Mouse (Mus musculus): Measurements from ENCODE around the gene Gm49320. TPM values are rescaled to one million over a fixed set of nuclear protein-coding genes. Genes with fewer than 3 reads are reported as not detected.

Gm49320 gene
- polyA plus RNA-seq, 1 experiment from 2014 or later = 1.00 TPM

- Histone ChIP-seq H3K27ac (no peak overlapping the region), H3K4me2 (no peak overlapping the region), H3K9me3 (no peaks in the 10 kb centered on the region), H3K4me3 (no peak overlapping the region), H3K27me3 (peaks cover 47% of the 10 kb centered on the region), H3K4me1 (replicated peaks) (peaks cover 6% of the 10 kb centered on the region; the same call in 1 of the 2 replicates), H3K36me3 (no peaks in the 10 kb centered on the region), H3K9ac (no peak overlapping the region)
- WGBS = 68% methylated on average over 10 of the region's 10 CpGs
- ATAC-seq (ENCODE audit: low FRiP score) = no peak
Measured at GRCm38 (mm10) chr8:4230612-4231351, 7.9 kb upstream of the Gm49320 start.

DNA sequence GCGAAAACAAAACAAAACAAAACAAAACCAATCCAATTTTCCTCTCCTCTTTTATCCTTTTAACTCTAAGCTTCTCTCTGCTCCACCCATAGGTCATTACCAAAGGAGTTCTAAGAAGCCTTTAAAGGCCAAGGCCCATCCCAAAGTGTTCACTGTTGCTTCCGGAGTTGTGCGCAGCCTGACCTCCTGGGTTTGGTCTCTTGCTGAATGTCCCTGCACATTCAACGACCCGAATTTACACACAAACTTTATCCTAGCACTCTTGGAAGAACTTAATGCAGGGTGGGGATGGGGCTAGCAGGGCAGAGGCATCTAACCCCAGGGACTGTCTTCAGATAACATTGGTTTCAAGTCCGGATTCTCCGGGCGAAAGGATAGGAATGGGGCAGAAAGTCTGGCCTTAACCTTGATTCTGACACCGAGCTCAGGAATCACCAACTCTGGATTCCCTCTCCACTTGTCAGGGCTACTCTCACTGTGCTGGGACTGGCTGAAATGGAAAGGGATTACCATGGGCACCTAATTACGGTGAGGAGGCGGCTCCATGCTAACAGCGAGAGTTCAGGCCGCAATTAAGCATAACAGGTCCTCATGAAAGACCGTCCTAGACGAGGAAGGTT lies 741 bp upstream of the Gm49320 start:
- peaks cover 23% of the 10 kb centered on the region for H3K36me3 ChIP-seq
- no peak for ATAC-seq (ENCODE audit: low FRiP score)
- H3K9ac ChIP-seq = peak overlapping the region; percentile 81
- peaks cover 38% of the 10 kb centered on the region for H3K4me1 ChIP-seq (replicated peaks)
- H3K27ac ChIP-seq = peak overlapping the region; percentile 95
- H3K9me3 ChIP-seq = no peaks in the 10 kb centered on the region
- peaks cover 14% of the 10 kb centered on the region for H3K27me3 ChIP-seq
- H3K4me2 ChIP-seq = peak overlapping the region; percentile 69
- 18% methylated on average over 15 of the region's 15 CpGs for WGBS
- peak overlapping the region; percentile 77 for H3K4me3 ChIP-seq

DNA sequence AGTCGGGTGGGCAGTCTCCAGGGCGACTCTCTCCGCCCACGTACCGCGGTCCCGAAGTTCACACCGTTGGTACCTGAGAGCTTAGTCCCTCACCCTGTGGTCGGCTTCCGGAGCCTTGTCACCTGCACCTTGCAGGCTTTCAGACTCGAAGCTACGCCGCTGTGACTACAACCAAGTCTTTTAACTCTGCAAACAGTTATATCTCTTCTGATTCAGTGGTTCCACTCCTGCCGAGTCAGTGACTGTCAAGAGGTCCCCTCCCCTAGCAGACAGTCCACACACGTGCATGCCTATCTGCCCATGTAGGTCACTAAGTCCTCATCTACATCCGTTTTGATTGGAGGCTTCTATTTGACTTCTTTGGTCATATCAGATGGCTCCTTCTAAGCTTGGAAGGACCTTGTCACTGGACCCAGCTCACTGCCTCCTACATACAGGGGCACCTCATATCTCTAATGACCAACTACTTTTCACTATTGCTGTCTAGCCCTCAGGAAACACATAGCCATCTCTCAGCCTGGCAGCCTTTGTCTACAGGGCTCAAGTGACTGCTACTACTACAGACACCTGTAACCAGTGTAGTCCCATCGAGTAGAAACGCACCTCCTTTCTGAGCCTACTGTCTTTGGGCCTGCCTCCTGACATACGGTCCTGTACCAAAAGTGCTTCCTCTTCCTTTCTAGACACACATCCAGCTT lies 677 bp downstream of the Gm49320 start:
- peaks cover 37% of the 10 kb centered on the region for H3K36me3 ChIP-seq
- H3K9me3 ChIP-seq = no peaks in the 10 kb centered on the region
- WGBS = 15% methylated on average over 19 of the region's 19 CpGs
- peak overlapping the region; percentile 95 for H3K4me2 ChIP-seq
- H3K27ac ChIP-seq = peak overlapping the region; percentile 94
- H3K27me3 ChIP-seq = peaks cover 14% of the 10 kb centered on the region
- H3K9ac ChIP-seq = peak overlapping the region; percentile 81
- H3K4me3 ChIP-seq = peak overlapping the region; percentile 77
- no peak; the same call in 1 of the 2 replicates for ATAC-seq (ENCODE audit: low FRiP score)
- H3K4me1 ChIP-seq (replicated peaks) = peaks cover 38% of the 10 kb centered on the region

- H3K27me3 ChIP-seq = peaks cover 22% of the 10 kb centered on the region
- H3K9ac ChIP-seq = no peak overlapping the region
- 96% methylated on average over 5 of the region's 5 CpGs for WGBS
- H3K4me2 ChIP-seq = no peak overlapping the region
- H3K9me3 ChIP-seq = no peaks in the 10 kb centered on the region
- peaks cover 87% of the 10 kb centered on the region for H3K36me3 ChIP-seq
- H3K4me1 ChIP-seq (replicated peaks) = peaks cover 35% of the 10 kb centered on the region
- no peak for ATAC-seq (ENCODE audit: low FRiP score)
- no peak overlapping the region for H3K4me3 ChIP-seq
- H3K27ac ChIP-seq = no peak overlapping the region
Measured at GRCm38 (mm10) chr8:4245061-4245460, 6.4 kb downstream of the Gm49320 start.

- Histone ChIP-seq H3K4me2 (no peak overlapping the region), H3K27me3 (peaks cover 22% of the 10 kb centered on the region), H3K27ac (no peak overlapping the region), H3K4me3 (no peak overlapping the region), H3K36me3 (peaks cover 86% of the 10 kb centered on the region), H3K9me3 (no peaks in the 10 kb centered on the region), H3K4me1 (replicated peaks) (peaks cover 35% of the 10 kb centered on the region), H3K9ac (no peak overlapping the region)
- 87% methylated on average over 13 of the region's 13 CpGs for WGBS
- ATAC-seq (ENCODE audit: low FRiP score) = no peak
Measured at GRCm38 (mm10) chr8:4245737-4246136, 7.1 kb downstream of the Gm49320 start.

DNA sequence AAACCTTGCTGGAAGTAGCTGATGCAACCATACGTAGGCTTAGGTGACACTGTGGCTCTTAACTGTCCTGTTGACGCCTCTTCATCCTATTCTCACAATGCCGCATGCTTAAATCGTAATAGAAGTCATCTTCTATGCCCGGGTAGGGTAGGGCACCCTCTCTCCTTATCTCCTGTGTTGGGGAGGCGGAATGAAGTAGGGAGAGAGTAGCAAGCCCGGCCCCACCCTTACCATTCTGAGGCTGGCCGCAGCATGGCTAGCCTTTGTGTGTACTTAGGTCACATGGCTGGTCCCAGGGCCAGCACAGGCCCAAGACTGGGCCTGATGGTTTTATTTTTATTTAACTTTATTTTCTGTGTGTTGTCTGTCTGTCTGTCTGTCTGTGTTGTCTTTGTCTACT lies 8.6 kb downstream of the Gm49320 start:
- no peak overlapping the region for H3K4me2 ChIP-seq
- ATAC-seq (ENCODE audit: low FRiP score) = no peak
- no peak overlapping the region for H3K4me3 ChIP-seq
- no peak overlapping the region for H3K9ac ChIP-seq
- 95% methylated on average over 8 of the region's 8 CpGs for whole genome bisulfite sequencing
- H3K27me3 ChIP-seq = peaks cover 22% of the 10 kb centered on the region
- peaks cover 71% of the 10 kb centered on the region for H3K36me3 ChIP-seq
- H3K4me1 ChIP-seq (replicated peaks) = peaks cover 28% of the 10 kb centered on the region
- H3K27ac ChIP-seq = no peak overlapping the region
- no peaks in the 10 kb centered on the region for H3K9me3 ChIP-seq

- Histone ChIP-seq H3K27ac (no peak within 1 kb of the TSS), H3K9ac (peak within 1 kb of the TSS; percentile 46; the same call in 1 of the 2 replicates), H3K36me3 (peaks cover 63% of the 10 kb centered on the region), H3K4me1 (replicated peaks) (peaks cover 29% of the 10 kb centered on the region), H3K9me3 (no peaks in the 10 kb centered on the region), H3K4me3 (no peak within 1 kb of the TSS), H3K27me3 (peaks cover 22% of the 10 kb centered on the region), H3K4me2 (no peak within 1 kb of the TSS)
- no peak for ATAC-seq (ENCODE audit: low FRiP score)
- 80% methylated on average over 15 of the region's 15 CpGs for WGBS
Measured at GRCm38 (mm10) chr8:4247951-4248540, 9.4 kb downstream of the Gm49320 start, which contains the start of gene Tgfbr3l. Gene Tgfbr3l (plus strand): TSS chr8:4248214.

DNA sequence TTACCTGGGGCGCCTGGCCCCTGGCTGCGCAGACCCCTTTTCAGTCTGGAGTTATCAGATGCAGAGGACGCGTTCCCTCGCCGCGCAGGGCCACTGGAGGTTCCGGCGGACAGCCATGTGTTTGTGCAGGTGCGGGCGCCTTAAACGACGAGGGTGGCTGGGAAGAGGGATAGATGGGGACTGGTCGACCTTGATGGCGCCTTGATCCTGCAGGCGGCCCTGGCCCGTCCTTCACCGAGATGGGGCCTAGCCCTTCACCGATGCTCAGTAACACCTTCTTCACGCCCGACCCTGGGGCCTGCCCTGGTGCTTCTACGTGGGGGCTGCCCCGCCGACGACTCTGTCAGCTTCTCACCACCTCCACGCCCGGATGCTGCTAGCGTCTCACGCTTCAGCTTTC lies 10.5 kb downstream of the Gm49320 start:
- Histone ChIP-seq H3K4me2 (no peak overlapping the region), H3K4me1 (replicated peaks) (peaks cover 38% of the 10 kb centered on the region), H3K4me3 (no peak overlapping the region), H3K27me3 (peaks cover 22% of the 10 kb centered on the region), H3K9me3 (no peaks in the 10 kb centered on the region), H3K27ac (no peak overlapping the region), H3K9ac (peak overlapping the region; percentile 46; the same call in 1 of the 2 replicates), H3K36me3 (peaks cover 51% of the 10 kb centered on the region)
- 15% methylated on average over 29 of the region's 29 CpGs for WGBS
- ATAC-seq (ENCODE audit: low FRiP score) = no peak

GRCm38 (mm10) chr8:4250306-4250970 lies 11.8 kb downstream of the Gm49320 start:
- 31% methylated on average over 26 of the region's 26 CpGs for WGBS
- Histone ChIP-seq H3K4me1 (replicated peaks) (peaks cover 50% of the 10 kb centered on the region), H3K4me2 (no peak overlapping the region), H3K9me3 (no peaks in the 10 kb centered on the region), H3K9ac (no peak overlapping the region), H3K27me3 (peaks cover 22% of the 10 kb centered on the region), H3K36me3 (peaks cover 50% of the 10 kb centered on the region), H3K27ac (no peak overlapping the region), H3K4me3 (no peak overlapping the region)
- ATAC-seq (ENCODE audit: low FRiP score) = no peak

GRCm38 (mm10) chr8:4252116-4252760 lies 13.6 kb downstream of the Gm49320 start:
- Histone ChIP-seq H3K27ac (peak overlapping the region; percentile 96), H3K9me3 (no peaks in the 10 kb centered on the region), H3K4me3 (peak overlapping the region; percentile 88), H3K4me2 (peak overlapping the region; percentile 66), H3K27me3 (peaks cover 19% of the 10 kb centered on the region), H3K9ac (peak overlapping the region; percentile 92), H3K36me3 (peaks cover 49% of the 10 kb centered on the region), H3K4me1 (replicated peaks) (peaks cover 65% of the 10 kb centered on the region)
- WGBS = 48% methylated on average over 8 of the region's 8 CpGs
- ATAC-seq (ENCODE audit: low FRiP score) = no peak; the same call in 1 of the 2 replicates

Measured in hindbrain, embryonic 13.5 days (tissue).